Mouse (Mus musculus) skeletal muscle tissue, postnatal 0 days (tissue): ENCODE data around the gene Zfp14. TPM values are rescaled to one million over a fixed set of nuclear protein-coding genes. Genes with fewer than 3 reads are reported as not detected.

Experiments
- microRNA-seq, 2 experiments: library from miRNA; unstranded; fragments of <30 nt; microRNA quantifications; one replicate each; pipeline ENCODE4; 2016
- polyA plus RNA-seq: library from polyadenylated mRNA; unstranded; fragments of >200 nt; fragmentation: Nextera tagmentation; extraction: Ambion mirVana; gene quantifications from 2 replicates; pipeline ENCODE4 v1.2.1, GENCODE M21; 2015

The Zfp14 gene
- 1.8 and 2.2 TPM in 2 replicates for polyA plus RNA-seq

GRCm38 (mm10) chr7:30050882-30051548, at the start of gene Zfp14:
Zfp14 (minus strand) TSS chr7:30051380.

GRCm38 (mm10) chr7:30094646-30095429, 43.7 kb upstream of the Zfp14 start, which contains the start of gene Zfp260:
Zfp260 (plus strand) TSS chr7:30094777.

GRCm38 (mm10) chr7:30090092-30090969, 39.2 kb upstream of the Zfp14 start, which contains the start of the genes Gm26920 and Zfp566:
Gm26920 (minus strand) TSS chr7:30090410.
Zfp566 (minus strand) TSS chr7:30090527.

GRCm38 (mm10) chr7:30072146-30073028, 21.2 kb upstream of the Zfp14 start, which contains the start of gene Zfp82:
Zfp82 (minus strand) TSS chr7:30072900.

Small RNA genes lying within 50 kb of the gene (microRNA-seq; reads per million reads assigned to microRNA genes)
- 0 reads per million in 2 experiments for gene Gm23368

Other genes with a start within 250 kb of the Zfp14 start
- gene Zfp790, start 235.3 kb downstream of the Zfp14 start, polyA plus RNA-seq = 6.4 TPM in 2 replicates
- 0.67 and 0.78 TPM in 2 replicates for gene Zfp940, start 197.7 kb downstream of the Zfp14 start, polyA plus RNA-seq
- 3.1 and 3.4 TPM in 2 replicates for gene Zfp420, start 191.4 kb downstream of the Zfp14 start, polyA plus RNA-seq
- gene Zfp27, start 144.8 kb downstream of the Zfp14 start, polyA plus RNA-seq = 4.8 and 6.9 TPM in 2 replicates
- gene Zfp383, start 143.2 kb downstream of the Zfp14 start, polyA plus RNA-seq = 4.1 and 5.6 TPM in 2 replicates
- gene Zfp74, start 97.3 kb downstream of the Zfp14 start, polyA plus RNA-seq = 4.9 and 5.2 TPM in 2 replicates
- 31.5 and 37.1 TPM in 2 replicates for gene Zfp568, start 67.4 kb downstream of the Zfp14 start, polyA plus RNA-seq
- 4.1 and 5.1 TPM in 2 replicates for gene Zfp82, start 21.5 kb upstream of the Zfp14 start, polyA plus RNA-seq
- 0.23 TPM in 1 of 2 replicates, not detected in the other for gene Gm26920, start 39.0 kb upstream of the Zfp14 start, polyA plus RNA-seq
- gene Zfp566, start 39.1 kb upstream of the Zfp14 start, polyA plus RNA-seq = 5.4 TPM in 2 replicates
- gene Zfp260, start 43.4 kb upstream of the Zfp14 start, polyA plus RNA-seq = 51.2 and 53.2 TPM in 2 replicates
- gene Zfp382, start 70.6 kb upstream of the Zfp14 start, polyA plus RNA-seq = 3.3 and 3.8 TPM in 2 replicates
- gene Zfp146, start 118.4 kb upstream of the Zfp14 start, polyA plus RNA-seq = 5.1 and 6.2 TPM in 2 replicates
- gene Cox7a1, start 132.8 kb upstream of the Zfp14 start, polyA plus RNA-seq = 300 and 438 TPM in 2 replicates
- gene Capns1, start 147.4 kb upstream of the Zfp14 start, polyA plus RNA-seq = 81.5 and 93.6 TPM in 2 replicates
- gene Polr2i, start 180.6 kb upstream of the Zfp14 start, polyA plus RNA-seq = 125 and 135 TPM in 2 replicates
- 84.9 and 101 TPM in 2 replicates for gene Tbcb, start 180.9 kb upstream of the Zfp14 start, polyA plus RNA-seq
- 1.5 and 1.8 TPM in 2 replicates for gene Ovol3, start 184.3 kb upstream of the Zfp14 start, polyA plus RNA-seq
- 0.44 and 0.58 TPM in 2 replicates for gene Thap8, start 228.7 kb upstream of the Zfp14 start, polyA plus RNA-seq
- gene Wdr62, start 229.0 kb upstream of the Zfp14 start, polyA plus RNA-seq = 2.5 and 3.6 TPM in 2 replicates
- 10.4 and 11.7 TPM in 2 replicates for gene Clip3, start 240.3 kb upstream of the Zfp14 start, polyA plus RNA-seq